Mouse (Mus musculus): ENCODE measurements around the gene Prkce. TPM values are rescaled to one million over a fixed set of nuclear protein-coding genes. Genes with fewer than 3 reads are reported as not detected.

The Prkce gene
- total RNA-seq, 1 experiment from 2014 or later = 6.4 TPM

GRCm38 (mm10) chr17:86494494-86494893 is 326.9 kb downstream of the Prkce start:
- peak; percentile 17 for ATAC-seq (replicated peaks; ENCODE audit: low read depth, poor library complexity, severe bottlenecking)

GRCm38 (mm10) chr17:86494895-86495294 is 327.3 kb downstream of the Prkce start:
- peak; percentile 78 for ATAC-seq (replicated peaks; ENCODE audit: low read depth, poor library complexity, severe bottlenecking)

- ATAC-seq (replicated peaks; ENCODE audit: low read depth, poor library complexity, severe bottlenecking) = no peak
Observed at GRCm38 (mm10) chr17:86496123-86496771, 328.7 kb downstream of the Prkce start.

GRCm38 (mm10) chr17:86497302-86497701 is 329.7 kb downstream of the Prkce start:
- no peak for ATAC-seq (replicated peaks; ENCODE audit: low read depth, poor library complexity, severe bottlenecking)

GRCm38 (mm10) chr17:86499359-86500045 is 331.9 kb downstream of the Prkce start:
- no peak for ATAC-seq (replicated peaks; ENCODE audit: low read depth, poor library complexity, severe bottlenecking)

- ATAC-seq (replicated peaks; ENCODE audit: low read depth, poor library complexity, severe bottlenecking) = no peak
Observed at GRCm38 (mm10) chr17:86501393-86501792, 333.8 kb downstream of the Prkce start.

GRCm38 (mm10) chr17:86503208-86503897 is 335.8 kb downstream of the Prkce start:
- ATAC-seq (replicated peaks; ENCODE audit: low read depth, poor library complexity, severe bottlenecking) = no peak

GRCm38 (mm10) chr17:86505183-86505631 is 337.6 kb downstream of the Prkce start, which contains the start of gene Gm10309:
Gm10309 (minus strand) TSS chr17:86505232.
- no peak for ATAC-seq (replicated peaks; ENCODE audit: low read depth, poor library complexity, severe bottlenecking)

GRCm38 (mm10) chr17:86506881-86507280 is 339.3 kb downstream of the Prkce start:
- no peak for ATAC-seq (replicated peaks; ENCODE audit: low read depth, poor library complexity, severe bottlenecking)

- ATAC-seq (replicated peaks; ENCODE audit: low read depth, poor library complexity, severe bottlenecking) = no peak
Observed at GRCm38 (mm10) chr17:86507342-86508211, 340.0 kb downstream of the Prkce start.

GRCm38 (mm10) chr17:86508212-86508490 is 340.6 kb downstream of the Prkce start:
- ATAC-seq (replicated peaks; ENCODE audit: low read depth, poor library complexity, severe bottlenecking) = no peak

- no peak for ATAC-seq (replicated peaks; ENCODE audit: low read depth, poor library complexity, severe bottlenecking)
Observed at GRCm38 (mm10) chr17:86509871-86510270, 342.3 kb downstream of the Prkce start.

- no peak for ATAC-seq (replicated peaks; ENCODE audit: low read depth, poor library complexity, severe bottlenecking)
Observed at GRCm38 (mm10) chr17:86514974-86515620, 347.5 kb downstream of the Prkce start.

- ATAC-seq (replicated peaks; ENCODE audit: low read depth, poor library complexity, severe bottlenecking) = no peak
Observed at GRCm38 (mm10) chr17:86516630-86517029, 349.0 kb downstream of the Prkce start.

- no peak for ATAC-seq (replicated peaks; ENCODE audit: low read depth, poor library complexity, severe bottlenecking)
Observed at GRCm38 (mm10) chr17:86518604-86519003, 351.0 kb downstream of the Prkce start.

- ATAC-seq (replicated peaks; ENCODE audit: low read depth, poor library complexity, severe bottlenecking) = no peak
Observed at GRCm38 (mm10) chr17:86521252-86521651, 353.7 kb downstream of the Prkce start.

GRCm38 (mm10) chr17:86522649-86523048 is 355.1 kb downstream of the Prkce start:
- no peak for ATAC-seq (replicated peaks; ENCODE audit: low read depth, poor library complexity, severe bottlenecking)

GRCm38 (mm10) chr17:86523374-86523773 is 355.8 kb downstream of the Prkce start:
- ATAC-seq (replicated peaks; ENCODE audit: low read depth, poor library complexity, severe bottlenecking) = no peak

- no peak for ATAC-seq (replicated peaks; ENCODE audit: low read depth, poor library complexity, severe bottlenecking)
Observed at GRCm38 (mm10) chr17:86523843-86524242, 356.3 kb downstream of the Prkce start.

- ATAC-seq (replicated peaks; ENCODE audit: low read depth, poor library complexity, severe bottlenecking) = no peak
Observed at GRCm38 (mm10) chr17:86525075-86525474, 357.5 kb downstream of the Prkce start.
